Mouse (Mus musculus): ENCODE data around the gene Mdm4. TPM values are rescaled to one million over a fixed set of nuclear protein-coding genes. Genes with fewer than 3 reads are reported as not detected.

Gene Mdm4
- total RNA-seq, 2 experiments from 2014 or later = 93.0 to 99.9 TPM

GRCm38 (mm10) chr1:132947811-132948210 is 82.5 kb downstream of the Mdm4 start:
- no peak for DNase-seq (ENCODE audit: low spot score in 2 of 2)

DNA sequence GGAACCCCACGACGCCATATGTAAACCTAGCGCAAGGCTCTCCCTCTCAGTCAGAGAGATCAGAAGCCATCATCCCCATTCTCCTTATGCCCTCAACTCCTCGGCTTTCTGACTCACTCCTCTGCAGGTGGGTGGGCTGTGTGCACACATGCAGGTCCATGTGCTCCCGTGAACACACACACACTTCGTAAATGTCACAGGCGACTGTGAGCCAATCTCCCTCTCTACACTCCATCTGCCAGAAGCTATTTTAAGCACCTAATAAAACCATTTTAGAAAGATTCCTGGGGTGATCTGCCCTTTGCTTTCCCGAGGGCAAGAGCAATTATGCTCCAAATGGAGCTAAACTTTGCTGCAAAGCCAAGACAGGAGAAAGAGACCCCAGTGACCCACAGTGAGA is 84.5 kb downstream of the Mdm4 start:
- DNase-seq (ENCODE audit: low spot score in 2 of 2) = no peak

DNA sequence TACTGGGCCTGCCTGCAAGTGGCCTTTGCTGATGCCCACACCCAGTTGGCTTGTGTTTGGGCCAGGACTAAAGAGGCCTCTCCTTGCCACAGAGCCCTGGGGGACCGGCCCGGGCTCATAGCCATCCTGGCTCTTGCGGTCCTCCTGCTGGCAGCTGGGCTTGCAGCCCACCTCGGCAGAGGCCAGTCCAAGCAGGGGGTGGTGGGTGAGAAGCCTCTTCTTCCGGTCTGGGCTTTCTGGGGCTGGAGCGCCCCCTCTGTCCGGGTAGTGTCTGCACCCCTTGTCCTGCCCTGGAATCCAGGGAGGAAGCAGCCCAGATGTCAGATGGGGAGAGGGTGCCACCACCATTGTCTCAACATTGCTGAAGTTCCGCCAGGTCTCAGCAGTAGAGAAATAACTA is 91.4 kb downstream of the Mdm4 start:
- DNase-seq (ENCODE audit: low spot score in 2 of 2) = peak; percentile 76 to 81

DNA sequence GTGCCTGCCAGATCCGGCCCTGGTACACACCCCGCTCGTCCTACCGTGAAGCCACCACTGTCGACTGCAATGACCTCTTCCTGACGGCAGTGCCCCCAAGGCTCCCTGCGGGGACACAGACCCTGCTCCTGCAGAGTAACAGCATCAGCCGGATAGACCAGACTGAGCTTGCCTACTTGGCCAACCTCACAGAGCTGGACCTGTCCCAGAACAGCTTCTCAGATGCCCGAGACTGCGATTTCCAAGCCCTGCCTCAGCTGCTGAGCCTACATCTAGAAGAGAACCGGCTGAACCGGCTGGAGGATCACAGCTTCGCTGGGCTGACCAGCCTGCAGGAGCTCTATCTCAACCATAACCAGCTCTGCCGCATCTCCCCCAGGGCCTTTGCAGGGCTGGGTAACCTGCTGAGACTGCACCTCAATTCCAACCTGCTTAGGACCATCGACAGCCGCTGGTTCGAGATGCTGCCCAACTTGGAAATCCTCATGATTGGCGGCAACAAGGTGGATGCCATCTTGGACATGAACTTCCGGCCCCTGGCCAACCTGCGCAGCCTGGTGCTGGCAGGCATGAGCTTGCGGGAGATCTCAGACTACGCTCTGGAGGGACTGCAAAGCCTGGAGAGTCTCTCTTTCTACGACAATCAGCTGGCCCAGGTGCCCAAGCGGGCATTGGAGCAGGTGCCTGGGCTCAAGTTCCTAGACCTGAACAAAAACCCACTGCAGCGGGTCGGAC is 92.9 kb downstream of the Mdm4 start:
- DNase-seq (ENCODE audit: low spot score in 2 of 2) = no peak

DNA sequence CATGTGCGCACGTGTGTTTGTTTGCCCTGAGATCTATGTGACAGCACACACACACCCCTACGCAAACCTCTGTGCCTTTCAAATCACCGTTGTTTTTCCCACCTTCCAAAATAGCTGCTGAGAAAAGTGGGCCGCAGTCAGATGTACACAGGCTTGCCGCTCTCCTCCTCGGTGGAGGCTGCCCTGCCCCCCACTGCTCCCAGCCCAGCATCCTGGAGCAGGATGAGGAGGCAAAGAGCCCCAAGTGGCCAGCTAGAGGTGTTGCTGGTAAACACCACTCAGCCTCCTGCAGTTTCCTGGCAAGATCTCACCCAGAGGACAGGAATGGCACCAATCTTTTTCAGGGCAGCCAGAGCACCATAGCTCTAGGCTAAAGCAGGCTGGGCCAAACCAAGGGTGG is 95.5 kb downstream of the Mdm4 start:
- DNase-seq (ENCODE audit: low spot score in 2 of 2) = peak; percentile 64 to 66

GRCm38 (mm10) chr1:132932421-132932820 is 97.9 kb downstream of the Mdm4 start:
- DNase-seq (ENCODE audit: low spot score in 2 of 2) = no peak

GRCm38 (mm10) chr1:132930291-132930690 is 100.1 kb downstream of the Mdm4 start:
- DNase-seq (ENCODE audit: low spot score in 2 of 2) = no peak

DNA sequence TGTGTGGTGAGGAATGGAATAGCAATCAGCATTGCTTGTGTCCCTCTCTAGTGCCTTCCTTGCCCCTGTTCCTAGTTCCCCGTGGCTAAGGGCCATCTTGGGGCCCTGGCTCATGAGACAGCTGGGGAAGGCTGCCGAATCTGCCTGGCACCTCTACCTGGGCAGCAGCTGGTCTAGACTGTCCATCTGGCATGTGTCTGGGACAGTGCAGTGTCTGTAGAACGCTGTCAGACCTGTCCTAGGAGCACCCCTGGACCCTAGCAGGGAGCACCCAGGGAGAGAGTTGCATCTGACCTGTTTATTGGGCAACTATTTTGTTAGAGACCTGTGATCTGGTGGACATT is 101.5 kb downstream of the Mdm4 start:
- DNase-seq (ENCODE audit: low spot score in 2 of 2) = no peak

DNA sequence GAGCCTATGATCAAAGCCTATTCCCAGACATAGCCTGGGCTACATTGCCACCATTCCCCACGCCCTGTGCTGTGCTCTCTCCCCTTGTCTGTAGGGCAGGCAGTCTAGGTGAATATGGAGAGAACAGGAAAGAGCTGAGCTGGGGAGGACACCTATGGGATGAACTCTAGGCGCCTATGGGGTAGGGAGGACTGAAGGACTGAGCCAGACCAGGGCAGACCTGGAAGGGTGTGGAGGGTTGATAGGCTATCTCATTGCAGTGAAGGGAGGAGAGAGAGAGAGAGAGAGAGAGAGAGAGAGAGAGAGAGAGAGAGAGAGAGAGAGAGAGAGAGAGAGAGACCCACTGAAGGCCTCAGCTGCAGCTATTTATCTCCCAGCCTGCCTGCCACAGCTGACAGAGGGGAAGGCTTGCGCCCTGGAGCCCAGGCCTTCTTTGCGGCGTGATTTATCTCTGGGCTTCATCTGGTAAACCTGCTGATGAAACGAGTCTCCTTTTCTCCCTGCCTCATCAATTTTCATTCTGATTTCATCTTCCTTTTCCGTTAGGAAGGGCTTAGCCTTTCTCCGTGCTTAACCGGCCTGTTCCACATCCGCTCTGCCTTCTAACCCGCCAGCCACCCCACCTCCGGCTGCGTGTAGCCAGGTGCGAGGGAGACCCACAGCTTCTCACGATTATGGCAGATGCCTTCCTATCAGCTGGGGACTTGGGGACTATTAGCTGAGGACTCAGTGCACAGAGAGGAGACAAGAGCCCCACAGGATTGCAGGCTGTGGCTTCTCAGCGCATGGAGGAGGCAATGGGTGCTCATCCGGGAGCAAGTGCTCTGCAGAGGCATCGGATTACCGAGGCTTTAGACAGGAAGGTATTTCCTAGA is 102.1 kb downstream of the Mdm4 start:
- no peak for DNase-seq (ENCODE audit: low spot score in 2 of 2)

GRCm38 (mm10) chr1:132925270-132925669 is 105.1 kb downstream of the Mdm4 start:
- no peak for DNase-seq (ENCODE audit: low spot score in 2 of 2)

DNA sequence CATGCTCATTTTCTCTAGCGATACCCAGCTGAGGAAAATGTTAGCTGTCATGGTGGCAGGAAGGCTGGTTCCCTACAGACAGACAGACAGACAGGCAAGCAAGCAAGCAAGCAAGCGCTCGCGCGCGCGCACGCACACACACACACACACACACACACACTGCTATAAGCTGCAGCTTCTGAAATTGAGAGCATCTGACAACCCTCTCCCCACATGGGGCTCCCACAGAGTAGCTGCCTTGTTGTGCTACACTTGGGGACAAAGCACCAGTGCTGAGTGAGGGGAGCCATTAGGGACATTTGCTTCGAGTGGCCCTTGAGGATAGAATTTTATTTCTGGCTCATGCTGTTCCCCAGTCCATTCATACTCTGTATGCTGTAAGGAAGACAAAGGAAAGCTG is 108.1 kb downstream of the Mdm4 start:
- DNase-seq (ENCODE audit: low spot score in 2 of 2) = no peak

DNA sequence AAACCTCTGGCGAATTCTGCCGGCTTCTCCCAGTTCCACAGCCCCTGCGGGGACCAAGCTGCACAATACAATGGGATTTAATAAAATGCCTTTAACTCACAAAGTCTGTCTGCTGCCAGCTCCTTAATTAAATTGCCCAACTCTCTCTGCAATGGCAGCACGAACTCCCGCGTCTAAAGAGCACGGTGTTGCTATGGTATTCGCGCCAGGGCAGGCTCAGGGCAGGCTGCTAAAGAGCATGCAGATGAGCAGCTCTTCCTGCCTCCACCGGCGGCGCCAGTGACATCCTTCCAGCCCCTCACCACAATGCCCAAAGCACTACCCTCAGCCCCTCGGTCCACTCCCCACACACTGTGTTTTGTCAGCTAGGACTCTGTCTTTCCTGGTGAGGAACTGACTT is 109.3 kb downstream of the Mdm4 start:
- DNase-seq (ENCODE audit: low spot score in 2 of 2) = no peak

DNA sequence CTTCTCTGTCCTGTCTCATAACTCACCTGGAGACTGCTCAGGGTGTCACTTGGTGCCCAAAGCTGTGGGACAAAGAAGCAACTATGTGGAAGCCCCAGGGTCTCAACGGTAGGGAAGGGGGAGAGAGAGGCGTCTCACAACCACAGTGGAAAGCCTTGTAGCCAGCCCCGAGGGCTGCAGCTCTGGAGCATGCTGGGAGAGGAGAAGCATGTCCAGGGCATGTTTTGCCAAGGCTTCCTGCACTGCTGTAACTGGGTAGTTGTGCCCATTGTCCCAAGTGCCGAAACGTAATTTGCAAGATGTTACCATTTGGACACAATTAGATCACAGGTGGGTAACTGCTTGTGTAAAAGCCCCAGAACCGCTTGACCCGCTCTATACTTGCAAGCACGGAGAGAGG is 111.1 kb downstream of the Mdm4 start:
- DNase-seq (ENCODE audit: low spot score in 2 of 2) = no peak

DNA sequence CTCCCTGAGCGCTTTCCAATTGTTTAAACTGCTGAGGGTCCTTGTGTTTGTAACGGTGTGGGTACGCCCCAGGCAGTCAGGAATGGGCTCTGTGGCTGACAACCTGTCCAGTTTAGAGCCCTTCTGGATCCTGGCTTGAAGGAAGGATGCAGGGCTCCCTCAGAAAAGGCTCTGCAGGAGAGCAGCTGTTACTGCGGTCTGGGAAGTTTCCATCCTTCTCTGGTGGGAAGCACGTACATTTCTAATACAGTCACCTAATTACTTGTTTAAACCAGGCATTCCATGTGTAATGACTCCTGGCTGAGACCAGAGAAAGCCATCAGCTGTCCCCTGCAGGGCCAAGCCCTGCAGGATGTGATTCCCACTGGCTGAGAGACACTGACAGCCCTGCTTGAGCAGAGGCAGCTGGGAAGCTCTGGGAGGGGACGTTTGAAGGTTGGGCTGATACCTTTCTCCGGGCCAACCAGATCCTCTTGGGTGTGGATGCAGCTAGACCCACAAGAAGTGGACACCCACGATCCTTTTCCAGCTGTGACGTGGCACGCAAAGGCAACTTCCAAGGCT is 112.2 kb downstream of the Mdm4 start:
- no peak for DNase-seq (ENCODE audit: low spot score in 2 of 2)

DNA sequence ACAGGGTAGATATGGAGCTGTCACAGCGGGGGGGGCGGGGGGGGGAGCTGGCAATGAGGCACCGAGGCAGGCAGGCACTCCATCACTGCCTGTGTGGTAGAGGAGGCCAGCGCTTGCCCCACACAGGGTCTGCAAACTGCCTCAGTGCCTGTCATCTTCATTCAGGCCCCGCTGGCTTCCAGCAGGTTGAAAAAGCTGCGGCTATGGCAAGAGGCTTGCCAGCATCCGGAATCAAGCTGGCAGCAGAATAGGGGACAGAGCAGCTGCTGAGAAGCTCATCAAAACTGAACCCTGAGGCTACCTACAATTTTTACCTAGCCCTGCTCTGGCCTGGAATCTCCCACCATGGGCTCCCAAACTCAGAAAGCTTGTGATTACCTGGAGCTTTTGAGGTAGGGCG is 112.8 kb downstream of the Mdm4 start:
- peak in 1 of 2 experiments; percentile 53 for DNase-seq (ENCODE audit: low spot score in 2 of 2)

DNA sequence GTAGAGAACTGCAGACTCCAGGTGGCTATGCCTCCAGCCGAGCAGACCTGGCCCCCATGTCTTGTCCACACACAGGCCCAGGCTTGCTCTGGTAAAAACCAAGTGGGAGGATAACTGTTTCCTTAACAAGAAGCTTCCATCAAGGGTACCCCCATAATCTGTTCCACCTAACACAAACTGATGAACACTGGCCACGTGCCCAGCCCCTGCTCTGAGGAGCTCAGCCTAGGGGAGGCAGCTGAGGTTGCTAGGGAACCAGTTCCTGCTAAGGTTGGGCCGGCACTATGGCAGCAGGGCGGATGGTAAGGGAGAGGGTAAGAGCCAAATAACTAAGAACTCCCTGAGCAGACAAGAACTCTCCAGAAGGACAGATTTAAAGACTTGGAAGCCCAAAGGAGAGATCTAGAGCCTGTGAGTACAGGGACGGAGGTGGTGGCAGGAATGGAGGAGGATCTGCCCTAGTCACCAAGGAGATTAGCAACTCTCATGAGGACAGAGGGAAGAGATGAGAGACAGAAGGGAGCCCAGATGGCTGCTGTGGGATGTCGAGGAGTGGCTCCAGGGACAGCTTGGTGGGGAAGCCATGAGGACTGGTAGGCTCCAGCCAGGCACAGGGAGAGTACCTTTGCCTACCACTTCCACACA is 114.4 kb downstream of the Mdm4 start:
- peak; percentile 74 to 77 for DNase-seq (ENCODE audit: low spot score in 2 of 2)

DNA sequence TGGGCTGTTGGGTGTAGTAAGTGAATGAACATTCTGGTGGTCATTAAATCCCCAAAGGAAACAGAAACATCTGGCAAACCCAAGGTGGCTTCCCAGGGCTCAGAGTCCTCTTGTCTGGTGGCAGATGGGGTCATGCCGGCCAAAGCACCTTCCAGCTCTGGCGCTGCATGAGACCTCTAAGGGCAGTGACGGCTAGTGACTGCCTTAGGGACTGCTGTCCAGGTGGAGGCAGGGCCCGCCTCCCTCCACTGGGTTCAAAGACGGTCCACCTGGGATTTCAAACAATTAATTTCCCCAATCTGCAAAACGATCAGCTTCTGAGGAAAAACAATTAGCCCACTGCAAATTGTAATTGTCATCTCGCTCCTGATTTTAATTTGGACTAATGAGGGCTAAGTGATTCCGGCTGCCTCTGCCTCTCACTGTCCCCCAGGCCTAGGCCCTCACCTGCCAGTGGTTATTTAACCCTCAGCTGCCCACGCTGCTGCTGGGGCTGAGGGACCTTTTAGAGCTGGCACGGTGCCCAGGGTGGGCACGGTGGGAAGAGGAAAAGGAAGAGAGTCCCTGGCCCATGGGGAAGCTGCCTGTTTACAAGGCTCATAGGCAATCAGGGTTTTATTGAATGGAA is 119.8 kb downstream of the Mdm4 start:
- DNase-seq (ENCODE audit: low spot score in 2 of 2) = no peak

GRCm38 (mm10) chr1:132909951-132910350 is 120.4 kb downstream of the Mdm4 start:
- DNase-seq (ENCODE audit: low spot score in 2 of 2) = no peak

All from layer of hippocampus, postnatal 10 days (tissue).